Mouse (Mus musculus): Measurements from ENCODE around the gene Fnip1.

DNA sequence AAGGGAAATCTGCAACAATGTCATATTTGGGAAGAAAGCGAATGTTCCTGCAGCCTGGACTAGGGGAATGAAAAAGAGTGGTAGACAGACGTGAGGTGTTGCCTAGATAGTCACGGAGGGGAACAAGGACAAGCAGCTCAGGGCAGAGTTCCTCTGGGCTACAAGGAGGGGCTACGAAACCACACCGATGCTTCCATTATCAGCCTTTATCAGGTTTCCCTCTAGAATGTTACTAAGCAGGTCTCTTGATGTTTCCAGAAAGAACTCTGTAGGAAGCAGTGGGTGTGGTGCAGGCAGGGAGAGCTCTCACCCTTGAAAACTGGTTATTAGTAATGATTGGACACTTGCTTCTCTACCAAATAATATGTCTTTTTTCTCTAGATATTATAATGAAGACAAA, 11.7 kb upstream of the Fnip1 start:
- no peak for TF ChIP-seq POLR2A (IDR thresholded peaks at IDR 0.05; ENCODE audit: borderline replicate concordance, control insufficient read depth, low read depth, low read length)
- TF ChIP-seq CTCF (IDR thresholded peaks at IDR 0.05; ENCODE audit: control insufficient read depth, insufficient read depth, low read length), result no peak
